ENCODE assay signal across 36 mouse cellular contexts in the genomic region with DNA sequence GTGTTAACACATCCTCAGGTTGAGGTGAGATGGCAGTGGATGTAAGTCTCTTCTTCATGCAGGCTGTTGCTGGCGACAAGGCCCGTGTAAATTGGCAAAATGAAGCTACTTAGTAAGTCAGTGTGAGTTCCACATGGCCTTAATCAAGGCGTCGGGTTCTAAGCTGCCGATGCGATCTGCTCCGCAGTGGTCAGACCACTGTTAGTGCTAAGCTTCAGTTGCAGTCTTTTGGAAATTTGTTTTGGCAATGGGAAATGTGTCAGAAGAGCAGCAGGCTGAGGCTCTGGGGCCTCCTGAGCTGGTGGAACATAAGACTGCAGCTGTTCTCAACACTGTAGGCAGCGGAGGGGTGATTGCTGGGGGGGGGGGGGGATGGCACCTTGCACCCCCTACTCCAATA. TPM values are rescaled to one million over a fixed set of nuclear protein-coding genes. Genes with fewer than 3 reads are reported as not detected.
DNase-seq lines count a peak whose midpoint lies in the region; ATAC-seq and TF ChIP-seq lines count a peak whose summit lies in the region.
"Had no signal": no experiment of that assay in that cellular context is flagged by ENCODE, and none has a peak within 500 bp of the region (broad histone marks: within the 10 kb centered on the region; RNA-seq: fewer than 3 reads in every experiment).

No protein-coding gene starts in this region.

- intact Hi-C loops in heart, postnatal 25 days (cut with DNase I): loop anchor here (5.0 to 10.0 kb wide), 2 partner anchors 119 to 186 kb away; no protein-coding TSS in a partner anchor

- no peak for ATAC-seq in stomach, embryonic 16.5 days (ENCODE audit: insufficient read depth, low FRiP score)
- ATAC-seq in stomach, postnatal 0 days (ENCODE audit: low FRiP score, low TSS enrichment): no peak
- ATAC-seq in forebrain, embryonic 15.5 days (replicated peaks): peak; percentile 46

- no peaks in the 10 kb centered on the region for H3K4me1 ChIP-seq in heart, embryonic 10.5 days
- no peaks in the 10 kb centered on the region for H3K4me1 ChIP-seq in stomach, embryonic 16.5 days (ENCODE audit: control insufficient read depth, insufficient read depth, low read length)
- no peaks in the 10 kb centered on the region for H3K4me1 ChIP-seq in stomach, postnatal 0 days (replicated peaks; ENCODE audit: control insufficient read depth, insufficient read depth)
- peaks cover 28% of the 10 kb centered on the region for H3K4me1 ChIP-seq in forebrain, embryonic 15.5 days

- TF ChIP-seq EP300 in stomach, postnatal 0 days (optimal IDR thresholded peaks at IDR 0.05): no peak

- TF ChIP-seq CTCF in stomach, postnatal 0 days (IDR thresholded peaks at IDR 0.05; ENCODE audit: low read depth): no peak

- no peaks in the 10 kb centered on the region for H3K9me3 ChIP-seq in heart, embryonic 10.5 days
- no peaks in the 10 kb centered on the region for H3K9me3 ChIP-seq in stomach, embryonic 16.5 days (replicated peaks; ENCODE audit: control insufficient read depth, low read length)
- no peaks in the 10 kb centered on the region for H3K9me3 ChIP-seq in stomach, postnatal 0 days (ENCODE audit: control insufficient read depth, low read length)
- H3K9me3 ChIP-seq in forebrain, embryonic 15.5 days: no peaks in the 10 kb centered on the region
- H3K9me3 ChIP-seq: embryonic facial prominence, embryonic 12.5 days; kidney, embryonic 15.5 days; limb, embryonic 12.5 days; neural tube, embryonic 15.5 days had no signal

- DNase-seq in heart, adult 11 months: peak; percentile 66
- DNase-seq in heart, embryonic 10.5 days (ENCODE audit: low spot score): no peak
- no peak for DNase-seq in stomach, postnatal 0 days (ENCODE audit: low spot score)
- DNase-seq in retina, postnatal 1 day: peak; percentile 13
- no peak for DNase-seq in layer of hippocampus, adult 11-12 months (ENCODE audit: low spot score)
- no peak for DNase-seq in heart, postnatal 25 days (ENCODE audit: low spot score)
- DNase-seq: adrenal gland, postnatal 36 days; cerebellum, adult 2 months; cerebellum, postnatal 14 days; gastrocnemius, postnatal 14 days; kidney, adult 18-20 months; kidney, postnatal 36 days; lung, adult 2 months; lung, postnatal 10 days; midbrain, embryonic 14.5 days; right cerebral cortex, adult 18-20 months; spleen, adult 18-20 months; thymus, adult 2 months; thymus, postnatal 4 days had no signal

- no peaks in the 10 kb centered on the region for H3K27me3 ChIP-seq in heart, embryonic 10.5 days (ENCODE audit: insufficient read depth, poor library complexity, severe bottlenecking)
- H3K27me3 ChIP-seq in stomach, embryonic 16.5 days (ENCODE audit: control insufficient read depth, insufficient read depth, low read length): no peaks in the 10 kb centered on the region
- H3K27me3 ChIP-seq in stomach, postnatal 0 days (ENCODE audit: control insufficient read depth, insufficient read depth, low read length): no peaks in the 10 kb centered on the region
- H3K27me3 ChIP-seq in forebrain, embryonic 15.5 days: no peaks in the 10 kb centered on the region
- H3K27me3 ChIP-seq: embryonic facial prominence, embryonic 12.5 days; kidney, embryonic 15.5 days; neural tube, embryonic 15.5 days had no signal

- WGBS in heart, embryonic 10.5 days: 61% methylated on average over 8 of the region's 8 CpGs
- 60% methylated on average over 8 of the region's 8 CpGs for WGBS in stomach, embryonic 16.5 days
- WGBS in stomach, postnatal 0 days: 59% methylated on average over 8 of the region's 8 CpGs
- WGBS in forebrain, embryonic 15.5 days: 32% methylated on average over 8 of the region's 8 CpGs

- H3K4me3 ChIP-seq in heart, embryonic 10.5 days: no peak overlapping the region
- no peak overlapping the region for H3K4me3 ChIP-seq in stomach, embryonic 16.5 days (replicated peaks; ENCODE audit: low read length)
- H3K4me3 ChIP-seq in stomach, postnatal 0 days (ENCODE audit: low read depth, low read length): no peak overlapping the region
- H3K4me3 ChIP-seq in forebrain, embryonic 15.5 days: no peak overlapping the region
- H3K4me3 ChIP-seq: embryonic facial prominence, embryonic 12.5 days; kidney, embryonic 15.5 days; limb, embryonic 12.5 days; neural tube, embryonic 15.5 days had no signal

- H3K36me3 ChIP-seq in heart, embryonic 10.5 days: no peaks in the 10 kb centered on the region
- no peaks in the 10 kb centered on the region for H3K36me3 ChIP-seq in stomach, embryonic 16.5 days (ENCODE audit: control insufficient read depth, insufficient read depth, low read length)
- H3K36me3 ChIP-seq in stomach, postnatal 0 days (ENCODE audit: control insufficient read depth, insufficient read depth, low read length): no peaks in the 10 kb centered on the region
- H3K36me3 ChIP-seq in forebrain, embryonic 15.5 days: no peaks in the 10 kb centered on the region
- H3K36me3 ChIP-seq: embryonic facial prominence, embryonic 12.5 days; kidney, embryonic 15.5 days; limb, embryonic 12.5 days; neural tube, embryonic 15.5 days had no signal

- peak overlapping the region; percentile 25; the same call in 1 of the 2 replicates for H3K9ac ChIP-seq in stomach, embryonic 16.5 days (ENCODE audit: low read length)
- no peak overlapping the region for H3K9ac ChIP-seq in stomach, postnatal 0 days (ENCODE audit: low read length)
- H3K9ac ChIP-seq in forebrain, embryonic 15.5 days (replicated peaks): no peak overlapping the region
- H3K9ac ChIP-seq: embryonic facial prominence, embryonic 12.5 days; hindbrain, embryonic 14.5 days; kidney, embryonic 15.5 days; limb, embryonic 12.5 days; liver, embryonic 14.5 days; neural tube, embryonic 15.5 days had no signal

- no peak overlapping the region for H3K27ac ChIP-seq in heart, embryonic 10.5 days
- H3K27ac ChIP-seq in stomach, embryonic 16.5 days (ENCODE audit: low read length): no peak overlapping the region
- no peak overlapping the region for H3K27ac ChIP-seq in stomach, postnatal 0 days (replicated peaks)
- H3K27ac ChIP-seq in forebrain, embryonic 15.5 days (replicated peaks): peak overlapping the region; percentile 68
- H3K27ac ChIP-seq: embryonic facial prominence, embryonic 12.5 days; hindbrain, embryonic 14.5 days; kidney, embryonic 15.5 days; limb, embryonic 12.5 days; liver, embryonic 14.5 days; macrophage; neural tube, embryonic 15.5 days had no signal

- H3K4me2 ChIP-seq in stomach, embryonic 16.5 days (ENCODE audit: low read depth, low read length): no peak overlapping the region
- H3K4me2 ChIP-seq in stomach, postnatal 0 days (replicated peaks; ENCODE audit: low read depth): no peak overlapping the region
- H3K4me2 ChIP-seq in forebrain, embryonic 15.5 days (replicated peaks): no peak overlapping the region
- H3K4me2 ChIP-seq: embryonic facial prominence, embryonic 12.5 days; heart, embryonic 11.5 days; hindbrain, embryonic 14.5 days; kidney, embryonic 15.5 days; limb, embryonic 12.5 days; neural tube, embryonic 15.5 days had no signal

RNA-seq across cellular contexts. Expression of a gene that starts 22.9 kb away (rescaled TPM):
- polyA plus RNA-seq in heart, embryonic 10.5 days (2016; fragmentation: Nextera tagmentation; extraction: Ambion mirVana): not detected in 2 replicates
- polyA plus RNA-seq in stomach, embryonic 16.5 days (2015; fragmentation: Nextera tagmentation; extraction: Ambion mirVana): not detected in 2 replicates
- not detected in 2 replicates for polyA plus RNA-seq in stomach, postnatal 0 days (2015; fragmentation: Nextera tagmentation; extraction: Ambion mirVana)
- polyA plus RNA-seq in forebrain, embryonic 15.5 days (2015; fragmentation: Nextera tagmentation; extraction: Ambion mirVana): 0.47 TPM in 1 of 2 replicates, not detected in the other
- not detected for total RNA-seq in heart, postnatal 25 days (2021)
- total RNA-seq: adrenal gland, adult 18-20 months; gastrocnemius, postnatal 14 days; granulocyte monocyte progenitor cell, adult 5-6 weeks; hematopoietic stem cell, adult 5-6 weeks; megakaryocyte-erythroid progenitor cell, adult 5-6 weeks; MEL had no signal
- polyA plus RNA-seq: embryonic facial prominence, embryonic 12.5 days; heart, embryonic 11.5 days; heart, embryonic 16.5 days; hindbrain, embryonic 14.5 days; intestine, embryonic 14.5 days; kidney, embryonic 15.5 days; limb, embryonic 12.5 days; liver, embryonic 14.5 days; lung, adult 2 months; macrophage; midbrain, embryonic 14.5 days; thymus, adult 2 months had no signal

RNA-seq across cellular contexts. Expression of a gene that starts 30.6 kb away (rescaled TPM):
- polyA plus RNA-seq in heart, embryonic 10.5 days (2016; fragmentation: Nextera tagmentation; extraction: Ambion mirVana): 6.6 and 6.8 TPM in 2 replicates
- 8.1 and 8.7 TPM in 2 replicates for polyA plus RNA-seq in stomach, embryonic 16.5 days (2015; fragmentation: Nextera tagmentation; extraction: Ambion mirVana)
- 3.1 and 3.7 TPM in 2 replicates for polyA plus RNA-seq in stomach, postnatal 0 days (2015; fragmentation: Nextera tagmentation; extraction: Ambion mirVana)
- polyA plus RNA-seq in forebrain, embryonic 15.5 days (2015; fragmentation: Nextera tagmentation; extraction: Ambion mirVana): 12.8 and 14.4 TPM in 2 replicates
- 1 to 10 TPM; 6.0 to 6.3 TPM for total RNA-seq in heart, postnatal 25 days (2021)

Comparison
In these comparisons a context has a peak if more than half of its experiments do, and no peak if none do; other contexts are left out.
1. DNase-seq: peak in heart, adult 11 months (single experiment) and retina, postnatal 1 day (single experiment); none in heart, embryonic 10.5 days (single experiment), stomach, postnatal 0 days (single experiment), layer of hippocampus, adult 11-12 months (single experiment) and heart, postnatal 25 days (single experiment).